Mouse (Mus musculus) induced T-regulatory cell, adult 2 months (primary cell): ENCODE data around the gene Smpd1.

Experiments
- DNase-seq: peaks from one replicate; pipeline ENCODE4 v3.0.0-alpha.2; 2012; ENCODE audit warnings: low read depth

Gene Smpd1

DNA sequence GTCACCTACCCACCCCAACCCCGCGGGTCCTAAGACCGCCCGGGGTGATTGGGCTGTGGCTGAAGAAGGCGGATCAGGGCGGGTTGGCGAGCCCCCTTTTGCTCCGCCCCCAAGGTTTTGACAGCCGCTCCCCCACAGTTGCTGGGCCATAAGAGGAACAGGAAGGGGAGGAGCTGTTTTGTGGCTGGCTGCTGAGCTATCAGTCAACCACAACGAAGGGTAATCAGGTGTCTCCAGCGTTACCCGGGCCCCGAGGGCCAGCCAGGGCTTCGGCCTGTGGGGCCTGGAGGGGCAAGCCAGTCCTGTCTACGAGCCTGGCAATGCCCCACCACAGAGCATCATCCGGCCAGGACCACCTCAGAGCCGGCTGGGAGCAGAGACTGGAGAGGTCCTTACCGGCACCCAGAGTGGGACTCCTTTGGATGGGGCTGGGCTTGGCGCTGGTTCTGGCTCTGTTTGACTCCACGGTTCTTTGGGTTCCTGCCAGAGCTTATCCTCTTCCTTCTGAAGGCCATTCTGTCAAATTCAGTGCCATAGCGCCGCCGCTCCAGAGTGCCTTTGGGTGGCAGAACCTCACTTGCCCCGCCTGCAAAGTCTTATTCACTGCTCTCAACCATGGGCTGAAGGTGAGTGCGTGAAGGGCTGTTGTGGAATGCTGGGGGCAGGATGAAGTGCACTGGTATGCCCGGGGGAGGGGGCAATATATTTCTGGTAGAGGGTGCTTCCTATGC lies at the start of gene Smpd1:
Gene Smpd1, plus strand, starts transcription at position 149 of the 731 bp plus-strand sequence.
- peak; percentile 93 for DNase-seq

DNA sequence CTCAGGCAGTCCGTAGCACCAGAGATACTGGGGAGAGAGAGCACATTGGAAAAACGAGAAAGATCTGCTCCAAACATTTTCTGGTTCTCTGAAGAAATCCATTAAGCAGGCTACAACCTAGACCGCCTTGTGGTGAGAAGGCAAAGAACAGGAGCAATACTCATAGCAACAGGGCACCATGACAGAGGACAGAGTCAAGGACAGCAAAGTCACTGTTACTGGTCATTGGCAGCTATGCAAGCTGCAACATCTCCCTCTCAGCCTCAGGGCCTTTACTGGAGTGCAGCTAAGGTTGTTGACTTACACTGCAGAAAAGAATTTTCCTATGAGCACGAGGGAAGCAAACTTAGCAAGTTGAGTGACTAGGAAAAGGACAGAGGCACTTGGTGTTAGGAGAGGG lies 46.9 kb upstream of the Smpd1 start:
- DNase-seq = no peak

DNA sequence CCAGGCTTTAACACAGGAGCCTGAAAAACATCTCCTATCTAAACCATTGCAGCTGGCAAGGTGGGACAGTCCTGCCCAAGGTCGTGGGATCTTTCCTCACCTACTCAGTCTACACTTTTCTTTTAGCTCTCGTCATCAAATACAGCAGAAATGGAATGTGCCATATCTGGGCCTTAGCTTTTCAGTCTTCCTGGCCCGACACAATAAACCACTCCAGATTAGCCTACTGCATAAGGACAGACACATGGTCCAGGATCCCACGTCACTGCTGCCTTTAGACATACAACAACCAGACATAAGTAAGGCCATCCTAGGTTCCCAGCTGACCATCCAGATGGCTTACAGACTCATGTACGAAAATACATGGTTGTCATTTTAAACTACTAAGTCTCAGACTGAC lies 44.0 kb upstream of the Smpd1 start:
- no peak for DNase-seq

- no peak for DNase-seq
These were observed 40.3 kb upstream of the Smpd1 start for GRCm38 (mm10) chr7:105513845-105514291.

DNA sequence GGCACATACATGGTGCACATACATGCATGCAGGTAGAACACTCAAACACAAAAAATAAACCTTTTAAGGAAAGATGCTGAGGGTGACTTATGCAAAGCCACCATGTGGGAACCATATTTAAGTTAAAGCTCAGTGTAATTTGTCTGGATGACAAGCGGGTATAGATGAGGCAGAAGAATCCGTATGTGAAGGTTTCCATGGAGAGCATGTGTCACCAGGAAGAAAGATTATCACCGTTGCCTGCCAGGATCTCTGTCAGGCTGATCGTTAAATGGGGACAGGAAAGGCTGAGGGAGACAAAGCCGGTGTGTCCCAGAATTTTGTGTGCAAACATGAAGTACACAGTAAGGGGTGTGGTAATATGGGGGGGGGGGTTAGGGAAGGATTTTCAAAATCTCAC lies 39.6 kb upstream of the Smpd1 start:
- DNase-seq = no peak

DNA sequence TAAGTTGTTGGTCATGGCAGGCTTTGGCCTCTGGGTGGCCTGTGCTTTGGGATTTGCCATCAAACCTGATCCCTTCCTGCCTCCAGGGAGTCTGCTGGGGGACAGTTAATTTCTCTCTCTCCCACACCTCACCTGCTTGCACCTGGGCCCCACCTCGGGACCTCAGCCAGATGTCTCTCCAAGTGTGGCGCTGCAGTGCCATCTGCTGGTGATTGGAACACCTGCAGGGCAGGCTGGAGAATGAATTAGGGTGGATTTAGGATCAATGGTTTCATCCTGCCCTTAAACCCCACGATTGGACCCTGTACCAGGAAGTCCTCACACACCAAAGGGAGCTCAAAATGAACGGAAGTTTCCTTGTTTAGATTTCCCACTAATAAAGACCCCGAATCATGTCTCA lies 39.0 kb upstream of the Smpd1 start:
- DNase-seq = peak; percentile 70

DNA sequence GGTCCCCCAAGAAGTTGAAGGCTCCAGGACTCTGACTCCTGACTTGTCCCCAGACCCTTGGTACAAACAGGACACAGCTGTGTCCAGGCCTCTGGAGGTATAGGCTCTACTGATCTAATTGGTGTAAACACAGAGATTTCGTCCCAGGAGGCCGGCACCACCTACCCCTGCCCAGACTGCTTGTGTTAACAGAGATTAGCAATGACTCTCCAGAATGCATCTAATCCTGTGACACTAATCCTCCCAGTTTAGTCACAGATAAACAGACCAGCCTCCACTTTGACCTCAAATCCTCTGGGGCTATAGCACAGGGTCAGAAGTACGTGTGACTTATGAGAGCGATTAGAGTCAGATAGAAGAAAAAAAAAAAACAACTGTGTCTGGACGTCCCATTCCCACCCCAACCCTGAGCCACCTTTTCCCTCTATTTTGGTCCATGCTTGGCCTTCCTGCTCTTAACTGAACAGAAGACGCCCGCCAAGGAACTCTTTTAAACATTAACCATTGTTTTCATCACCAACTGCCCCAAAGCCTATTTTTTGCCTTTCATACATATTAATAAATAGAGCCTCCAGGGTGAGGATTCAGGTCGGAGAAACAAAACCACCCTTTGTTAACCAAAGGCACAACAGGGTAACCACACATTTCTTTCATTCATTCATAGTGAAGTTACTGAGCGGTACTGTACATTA lies 37.3 kb upstream of the Smpd1 start:
- DNase-seq = no peak

DNA sequence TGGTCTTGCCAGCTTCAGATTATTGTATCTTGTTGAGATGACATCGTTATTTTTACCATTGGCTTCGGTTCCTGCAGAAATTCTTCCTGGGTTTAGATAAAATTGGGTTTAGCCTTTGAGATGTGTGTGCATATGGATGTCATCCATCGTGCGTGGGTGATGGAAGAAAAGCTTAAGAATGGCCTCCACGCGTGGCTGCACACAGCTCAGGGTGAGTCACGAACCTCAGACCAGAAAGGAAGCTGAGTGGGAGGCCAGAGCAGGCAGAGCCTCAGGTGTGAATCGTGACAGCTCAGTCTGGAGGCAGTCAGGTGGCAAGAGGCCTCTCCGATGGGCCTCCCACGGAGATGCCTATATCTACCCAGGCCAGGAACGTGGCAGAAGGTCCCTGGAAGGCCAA lies 34.8 kb upstream of the Smpd1 start:
- DNase-seq = no peak

DNA sequence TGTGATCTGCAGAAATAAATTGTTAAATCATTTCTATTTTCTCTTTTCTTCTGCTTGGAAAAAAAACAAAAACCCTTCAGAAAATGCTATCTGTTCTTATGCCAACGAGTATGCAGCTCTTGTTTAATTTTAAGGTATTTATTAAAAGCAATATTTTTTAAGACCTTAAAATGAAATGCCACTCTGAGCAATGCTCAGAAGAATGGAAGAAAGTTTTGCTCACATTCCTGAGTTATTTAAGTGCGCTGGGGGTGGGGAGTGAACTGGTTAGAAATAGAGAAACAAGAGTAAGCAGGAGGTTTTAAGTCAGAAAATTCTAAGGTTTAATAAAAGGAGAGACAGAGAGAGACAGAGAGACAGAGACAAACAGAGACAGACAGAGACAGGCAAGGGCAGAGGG lies 34.4 kb upstream of the Smpd1 start:
- DNase-seq = no peak

DNA sequence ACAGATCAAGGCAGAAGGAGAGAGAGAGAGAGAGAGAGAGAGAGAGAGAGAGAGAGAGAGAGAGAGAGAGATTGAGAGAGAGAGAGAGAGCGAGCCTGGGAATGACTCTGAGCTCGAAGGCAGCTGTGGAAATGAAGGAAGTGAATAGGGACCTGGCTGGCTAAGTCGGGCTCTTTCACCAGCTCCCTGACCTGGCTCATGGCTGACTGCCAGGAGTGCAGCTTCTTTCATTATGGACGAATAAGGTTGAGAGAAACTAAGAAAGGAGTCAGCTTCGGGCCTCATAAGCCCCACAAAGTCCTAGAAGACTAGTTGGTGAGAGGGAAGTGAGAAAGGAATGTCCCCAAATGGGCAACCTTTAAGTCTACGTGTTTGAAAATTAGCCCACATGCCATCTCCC lies 34.0 kb upstream of the Smpd1 start:
- DNase-seq = no peak

GRCm38 (mm10) chr7:105524222-105524621 lies 29.9 kb upstream of the Smpd1 start:
- DNase-seq = no peak

- DNase-seq = no peak
These were observed 26.7 kb upstream of the Smpd1 start for GRCm38 (mm10) chr7:105527306-105527937.

- no peak for DNase-seq
These were observed 26.1 kb upstream of the Smpd1 start for GRCm38 (mm10) chr7:105528094-105528493.

DNA sequence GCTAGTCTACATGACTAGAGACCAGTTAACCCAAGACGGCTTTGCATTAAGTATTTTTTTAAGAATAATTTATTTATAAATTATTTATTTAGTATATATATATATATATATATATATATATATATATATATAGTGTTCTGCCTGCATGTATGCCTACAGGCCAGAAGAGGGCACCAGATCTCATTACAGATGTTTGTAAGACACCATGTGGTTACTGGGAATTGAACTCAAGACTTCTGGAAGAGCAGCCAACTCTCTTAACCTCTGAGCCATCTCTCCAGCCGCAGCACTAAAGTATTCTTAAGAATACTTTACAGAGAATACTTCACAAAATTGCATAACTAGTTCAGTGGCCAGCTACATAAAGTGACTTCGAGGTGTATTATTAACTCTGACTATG lies 20.0 kb upstream of the Smpd1 start:
- DNase-seq = peak; percentile 49

GRCm38 (mm10) chr7:105545986-105546385 lies 8.2 kb upstream of the Smpd1 start:
- DNase-seq = no peak

DNA sequence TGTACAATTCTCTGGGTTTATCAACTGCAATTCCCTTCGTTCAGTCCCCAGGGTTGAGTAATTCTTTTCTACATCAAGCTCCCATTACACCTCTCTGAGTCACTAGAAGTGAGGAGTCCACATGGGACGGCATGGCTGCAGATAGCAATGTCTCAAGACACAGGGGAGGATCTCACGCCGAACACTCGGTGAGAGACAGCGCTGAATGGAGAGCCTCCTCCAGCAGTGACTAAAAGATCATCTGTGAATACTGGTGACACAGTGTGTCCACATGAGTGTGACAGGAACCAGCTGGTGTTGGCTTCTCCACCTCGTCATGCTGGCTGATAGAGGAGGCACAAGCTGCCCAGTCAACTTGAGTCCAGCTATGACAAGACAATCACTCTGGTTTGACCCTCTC lies 6.2 kb upstream of the Smpd1 start:
- DNase-seq = no peak

DNA sequence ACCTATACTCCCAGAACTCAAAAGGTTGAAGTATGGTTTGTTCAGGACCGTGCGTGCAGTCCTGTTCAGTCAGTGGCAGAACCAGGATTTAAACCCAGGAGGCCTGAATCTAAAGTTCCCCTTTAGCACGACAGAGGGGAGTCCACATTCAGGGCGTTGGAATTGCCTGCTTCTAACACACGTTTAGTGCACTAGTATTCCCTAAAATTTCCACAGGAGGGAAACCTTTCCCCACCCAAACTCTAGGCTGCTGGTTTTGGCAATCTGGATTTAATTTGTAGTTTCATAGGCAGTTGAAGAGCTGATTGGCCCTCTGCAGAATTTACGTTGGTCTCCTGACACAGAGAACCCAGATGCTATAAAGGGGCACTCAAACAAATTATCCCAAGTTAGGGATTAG lies 5.1 kb upstream of the Smpd1 start:
- no peak for DNase-seq

DNA sequence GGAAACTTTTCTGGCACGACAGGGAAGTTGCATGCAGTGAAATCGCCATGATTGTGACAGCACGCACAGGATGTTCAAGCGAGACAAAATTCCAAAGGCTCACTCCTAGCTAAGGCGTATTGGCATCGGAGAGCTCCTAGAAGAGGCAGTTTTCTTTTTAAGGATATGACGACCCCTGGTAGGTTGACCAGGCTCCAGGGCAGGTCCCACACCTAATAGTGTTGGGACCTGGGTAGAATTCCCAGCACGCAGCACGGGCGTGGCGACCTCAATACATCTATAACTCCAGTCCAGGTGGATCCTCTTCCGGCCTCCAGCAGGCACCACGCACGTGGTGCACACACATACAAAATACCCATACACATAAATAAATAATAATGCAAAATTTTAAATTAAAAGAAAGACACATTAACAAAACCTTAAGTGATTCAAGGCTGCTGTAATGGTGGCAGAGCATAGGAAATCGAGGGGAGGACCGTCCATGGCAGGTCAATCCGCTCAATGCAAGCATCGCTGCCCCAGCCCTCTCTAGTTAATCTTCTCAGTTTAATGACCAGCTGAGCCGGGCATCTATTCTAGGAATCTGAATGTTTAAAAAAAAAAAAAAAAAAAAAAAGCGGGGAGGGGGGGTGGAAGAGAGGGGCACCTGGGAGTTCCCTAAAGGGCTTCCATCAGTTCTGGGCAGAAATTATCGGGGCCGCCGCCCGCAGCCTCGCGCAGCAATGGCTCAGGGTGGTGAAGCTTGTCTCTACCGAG lies 526 bp upstream of the Smpd1 start:
- peak; percentile 6 for DNase-seq

DNA sequence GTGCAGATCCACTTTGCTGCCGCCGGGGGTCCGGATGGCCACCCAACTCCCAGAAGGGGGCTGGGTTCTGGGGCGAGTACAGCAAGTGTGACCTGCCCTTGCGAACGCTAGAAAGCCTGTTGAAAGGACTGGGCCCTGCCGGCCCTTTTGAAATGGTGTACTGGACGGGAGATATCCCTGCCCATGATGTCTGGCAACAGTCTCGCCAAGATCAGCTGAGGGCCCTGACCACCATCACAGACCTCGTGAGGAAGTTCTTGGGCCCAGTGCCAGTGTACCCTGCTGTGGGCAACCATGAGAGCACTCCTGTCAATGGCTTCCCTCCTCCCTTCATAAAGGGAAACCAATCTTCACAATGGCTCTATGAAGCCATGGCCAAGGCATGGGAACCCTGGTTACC lies 1.4 kb downstream of the Smpd1 start:
- no peak for DNase-seq

- no peak for DNase-seq
These were observed 2.2 kb downstream of the Smpd1 start for GRCm38 (mm10) chr7:105556406-105556805.

- DNase-seq = no peak
These were observed 3.5 kb downstream of the Smpd1 start for GRCm38 (mm10) chr7:105557671-105558070.

DNA sequence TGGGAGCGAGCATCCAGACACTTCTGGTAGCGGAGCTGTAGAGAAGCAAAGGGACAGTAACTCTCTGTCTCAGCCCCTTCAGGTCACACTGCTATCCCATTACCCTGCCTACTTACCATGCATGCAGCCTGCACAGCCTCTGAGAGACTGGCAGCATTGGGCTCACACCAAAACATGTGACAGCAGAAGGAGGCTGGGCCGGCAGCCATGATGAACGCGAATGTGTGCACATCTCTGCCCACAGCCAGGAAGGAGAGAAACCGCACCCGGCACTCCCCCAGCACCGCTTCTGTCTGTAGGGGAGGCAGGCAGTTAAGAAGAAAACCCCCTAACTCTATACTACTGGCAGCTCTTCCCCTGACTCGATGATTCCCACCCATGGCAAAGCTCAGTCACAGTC lies 4.9 kb downstream of the Smpd1 start:
- peak; percentile 31 for DNase-seq

DNA sequence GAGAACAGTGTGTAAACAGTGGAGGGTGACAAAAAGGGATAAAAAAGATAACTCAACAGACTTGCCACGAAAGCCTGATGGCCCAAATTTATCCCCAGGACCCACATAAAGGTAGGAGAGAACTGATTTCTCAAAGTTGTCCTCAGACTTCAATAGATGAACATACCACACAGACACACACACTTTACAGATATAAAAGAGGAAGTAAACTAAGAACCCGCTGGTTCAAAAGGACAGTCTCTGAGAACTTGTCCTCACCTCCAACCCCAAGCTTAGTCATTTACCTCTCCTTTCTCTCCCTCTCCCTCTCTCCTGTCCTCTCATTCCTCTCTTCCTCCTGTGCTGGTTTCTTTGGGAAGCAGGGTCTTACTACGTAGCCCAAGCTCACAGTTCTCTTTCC lies 8.2 kb downstream of the Smpd1 start:
- no peak for DNase-seq
